Mouse (Mus musculus) urinary bladder, adult 18-20 months (tissue): ENCODE results near the gene Kbtbd12.

Source experiments
- DNase-seq, 2 experiments: peaks; one replicate each; pipeline ENCODE4 v3.0.0; 2022; ENCODE audit warnings: low spot score in 2 of 2, mixed read lengths in 2 of 2

Kbtbd12 gene

DNA sequence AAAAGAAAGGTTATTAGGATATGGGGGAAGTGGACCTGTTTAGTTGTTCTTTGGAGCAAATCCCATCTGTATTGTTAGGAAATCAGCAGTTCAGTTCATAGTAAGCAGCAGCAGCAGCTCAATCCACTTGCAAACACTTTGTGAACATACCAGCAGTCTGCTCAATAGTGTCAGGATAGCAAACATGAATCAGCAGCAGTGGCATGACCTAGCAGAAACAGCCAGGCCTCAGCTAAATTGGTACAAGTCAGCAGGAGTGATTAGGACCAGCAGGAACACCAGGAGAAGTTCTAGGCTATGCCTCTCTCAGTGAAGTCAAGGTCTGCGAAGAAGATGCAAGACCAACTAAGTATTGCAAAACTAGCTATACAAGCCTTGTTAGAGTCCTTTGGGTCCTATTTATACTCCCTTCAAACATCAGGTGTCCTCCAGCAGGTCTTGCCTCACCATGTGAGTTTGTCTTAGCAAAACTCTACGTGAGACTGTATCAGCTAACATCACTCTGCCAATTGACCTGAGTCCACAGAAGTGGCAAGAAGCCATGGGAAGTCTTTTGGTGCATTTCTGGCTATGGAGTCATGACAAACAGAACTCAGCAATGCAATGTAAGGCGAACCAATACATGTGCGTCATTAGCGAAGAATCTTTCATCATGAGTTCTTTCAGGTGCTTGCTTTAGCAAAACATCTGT, at the start of gene Kbtbd12:
Gene Kbtbd12 (minus strand): TSS at position 340 of the 691 bp plus-strand sequence.
- no peak for DNase-seq

DNA sequence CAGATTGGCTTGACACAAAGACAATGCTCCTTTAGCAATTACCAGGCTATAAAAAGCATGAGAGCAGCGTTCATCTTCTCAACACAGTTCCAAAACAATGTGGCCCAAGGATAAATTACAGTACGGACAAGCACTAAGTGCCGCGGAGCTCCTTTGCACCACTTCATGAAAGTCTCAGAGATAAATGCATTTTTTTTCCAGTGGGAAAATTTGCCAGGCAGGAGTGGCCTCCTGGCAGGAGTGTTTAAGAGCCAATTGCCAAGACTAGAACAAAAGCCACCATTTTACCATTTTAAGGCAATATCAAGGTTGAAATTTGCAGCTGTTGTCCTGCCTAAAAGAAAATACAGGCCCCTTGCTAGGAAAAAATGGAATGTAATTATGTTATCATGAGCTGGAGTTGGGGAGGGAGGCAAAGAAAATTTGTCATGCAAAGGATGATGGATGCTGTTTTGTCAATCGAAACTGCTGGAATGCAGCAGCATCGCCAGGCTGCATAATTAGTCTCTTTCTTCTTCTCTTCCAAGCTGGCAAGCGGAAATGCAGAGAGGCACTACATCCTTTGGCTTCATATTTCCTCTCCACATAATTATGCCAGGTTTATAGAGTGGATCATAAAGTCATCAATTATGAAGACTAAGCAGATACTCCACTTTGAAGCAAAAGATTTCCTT, 45.8 kb upstream of the Kbtbd12 start:
- no peak for DNase-seq

DNA sequence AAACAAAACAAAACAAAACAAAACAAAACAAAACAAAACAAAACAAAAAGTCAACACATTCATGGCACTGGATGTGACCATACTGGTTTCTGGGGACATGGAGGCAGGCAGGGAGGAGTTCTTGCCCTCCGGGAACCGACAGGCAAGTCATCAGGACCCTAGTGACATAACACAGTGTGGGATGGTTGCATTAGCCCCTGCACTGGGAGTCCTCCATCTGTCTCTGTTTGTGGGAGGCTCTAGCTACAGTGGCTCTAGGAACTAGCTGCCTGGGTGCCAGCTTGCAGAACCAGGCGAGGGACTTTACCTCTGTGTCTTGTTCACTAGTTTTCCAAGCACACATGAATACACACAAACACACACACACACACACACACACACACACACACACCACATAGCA, 43.3 kb upstream of the Kbtbd12 start:
- no peak for DNase-seq

DNA sequence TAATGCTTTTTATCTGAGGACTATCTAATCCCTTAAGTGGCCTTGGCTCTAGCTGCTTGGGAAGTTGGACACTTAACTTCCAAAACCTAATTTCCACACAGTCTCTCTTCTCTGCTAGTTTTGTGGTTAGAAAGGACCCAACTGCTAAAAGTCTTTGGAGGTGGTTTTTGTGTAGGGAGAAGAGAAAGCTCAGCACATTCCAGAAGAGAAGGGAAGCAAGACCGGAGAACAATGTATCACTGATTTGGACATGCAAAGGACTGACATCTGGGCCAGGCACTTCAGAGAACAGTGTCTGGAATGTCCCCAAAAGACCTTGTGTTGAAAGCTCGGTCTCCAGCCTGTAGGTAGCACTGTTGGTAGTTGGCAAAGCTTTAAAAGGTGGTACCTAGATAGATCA, 40.0 kb upstream of the Kbtbd12 start:
- DNase-seq, result no peak

DNA sequence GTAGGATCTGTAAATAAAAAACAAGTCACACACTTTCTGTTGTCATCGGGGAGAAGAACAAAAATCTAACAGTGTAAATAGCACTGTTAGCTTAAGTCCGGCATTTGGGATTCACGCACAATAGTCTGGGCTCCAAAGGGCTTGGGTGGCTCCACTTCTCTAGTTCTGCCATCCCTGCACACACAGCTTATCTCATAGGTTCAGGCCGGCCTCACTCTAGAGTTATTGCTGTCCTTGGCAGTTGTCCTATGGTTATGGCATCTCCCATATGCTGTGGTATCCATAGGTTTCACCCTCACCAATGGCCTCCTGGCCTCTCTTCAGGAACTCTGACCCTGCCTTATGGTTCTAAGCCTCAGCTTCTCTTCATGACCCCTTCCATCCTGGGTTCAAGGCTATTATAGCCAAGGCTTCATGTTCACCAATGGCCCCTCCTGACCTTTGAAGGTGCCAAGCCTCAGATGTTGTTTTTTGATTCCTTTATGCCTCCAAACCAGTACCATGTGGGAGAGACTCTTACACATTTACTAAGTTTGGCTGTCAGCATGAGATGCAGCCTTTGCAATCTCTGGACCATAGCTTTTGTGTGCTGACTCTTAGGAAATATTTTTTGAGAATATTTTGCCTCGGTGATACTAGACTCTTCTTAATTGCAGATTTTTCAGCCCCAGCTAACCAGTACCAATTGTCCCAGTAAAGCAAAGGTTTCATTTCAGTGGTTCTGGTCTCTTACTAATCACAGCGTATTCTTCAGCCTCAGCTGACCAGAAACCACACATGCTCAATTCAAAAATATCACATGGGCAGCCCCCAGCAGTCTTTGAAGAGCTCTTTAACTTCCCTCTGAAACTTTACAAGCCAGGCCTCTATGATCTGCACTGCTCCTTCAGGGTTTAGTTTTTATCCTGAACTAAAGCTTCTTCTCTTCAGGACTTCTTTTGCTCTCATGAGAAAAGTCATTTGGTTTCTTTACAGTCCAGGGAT, 39.3 kb upstream of the Kbtbd12 start:
- DNase-seq, result no peak

DNA sequence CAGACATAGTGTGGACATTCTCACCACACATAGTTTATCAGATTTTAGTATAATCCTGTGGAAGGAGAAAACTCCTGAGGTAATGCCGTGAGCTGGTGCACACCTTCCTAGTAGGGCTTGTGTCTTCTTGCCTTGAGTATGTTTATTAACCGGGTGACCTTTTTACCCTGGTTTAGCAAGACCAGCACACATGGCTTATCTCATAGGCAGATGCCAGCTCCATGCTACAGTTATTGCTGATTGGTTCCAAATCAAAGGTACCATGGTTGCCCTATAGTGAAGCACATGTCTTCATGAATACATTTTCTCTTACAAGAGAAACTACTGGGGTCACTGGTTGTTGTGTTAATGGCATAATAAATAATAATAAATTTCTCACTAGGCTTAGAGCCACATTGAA, 38.1 kb upstream of the Kbtbd12 start:
- DNase-seq, result no peak

GRCm38 (mm10) chr6:88662284-88662683, 24.5 kb upstream of the Kbtbd12 start:
- DNase-seq, result no peak

- no peak for DNase-seq
These were observed 23.9 kb upstream of the Kbtbd12 start for GRCm38 (mm10) chr6:88661696-88662095.

- no peak for DNase-seq
These were observed 10.0 kb upstream of the Kbtbd12 start for GRCm38 (mm10) chr6:88647564-88648295.

DNA sequence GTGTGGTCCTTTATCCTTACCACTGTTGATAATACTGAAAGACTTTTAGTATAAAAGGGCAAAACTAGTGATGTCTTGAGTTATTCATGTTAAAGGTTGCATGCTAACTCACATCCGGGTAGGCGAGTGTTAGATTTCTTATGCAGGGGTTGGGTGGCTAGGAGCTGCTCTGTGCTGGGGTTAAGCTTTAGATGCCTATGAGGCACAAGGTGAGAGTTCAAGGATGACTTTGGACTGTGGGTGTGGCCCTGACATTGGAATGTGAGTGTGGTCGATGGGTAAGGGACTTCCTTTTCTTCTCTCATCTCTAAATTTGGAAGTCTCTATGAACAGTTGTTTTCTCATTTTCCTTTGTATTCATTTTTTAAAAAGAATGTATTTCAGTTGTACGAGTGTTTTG, 7.0 kb upstream of the Kbtbd12 start:
- no peak for DNase-seq

DNA sequence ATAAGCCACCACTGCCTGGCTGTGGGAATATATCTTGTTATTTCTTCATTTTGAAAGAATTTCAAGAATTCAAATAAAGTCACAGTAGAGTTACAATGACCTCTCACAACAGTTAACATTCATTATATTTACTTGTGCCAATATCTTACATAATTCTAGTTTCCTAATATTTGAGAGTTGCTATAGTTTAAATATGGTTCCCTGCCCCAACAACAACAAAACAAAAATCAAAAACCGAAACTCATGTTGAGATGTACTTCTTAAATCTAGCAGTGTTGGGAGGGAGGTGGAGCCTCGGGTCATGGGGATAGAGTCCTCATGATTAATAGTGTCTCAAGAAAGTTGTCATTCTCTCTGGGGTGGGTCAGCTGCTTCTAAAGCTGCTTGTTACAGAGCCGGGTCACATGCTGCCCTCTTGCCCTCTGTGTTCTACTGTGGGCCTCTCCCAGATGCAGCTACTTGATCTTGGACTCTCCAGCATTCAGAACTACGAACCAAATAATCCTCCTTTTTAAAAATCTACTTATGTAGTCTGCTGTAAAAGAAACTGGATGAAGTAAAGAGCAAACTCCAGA, 3.7 kb upstream of the Kbtbd12 start:
- no peak for DNase-seq

GRCm38 (mm10) chr6:88640331-88640730, 2.6 kb upstream of the Kbtbd12 start:
- no peak for DNase-seq

GRCm38 (mm10) chr6:88639921-88640320, 2.2 kb upstream of the Kbtbd12 start:
- no peak for DNase-seq

DNA sequence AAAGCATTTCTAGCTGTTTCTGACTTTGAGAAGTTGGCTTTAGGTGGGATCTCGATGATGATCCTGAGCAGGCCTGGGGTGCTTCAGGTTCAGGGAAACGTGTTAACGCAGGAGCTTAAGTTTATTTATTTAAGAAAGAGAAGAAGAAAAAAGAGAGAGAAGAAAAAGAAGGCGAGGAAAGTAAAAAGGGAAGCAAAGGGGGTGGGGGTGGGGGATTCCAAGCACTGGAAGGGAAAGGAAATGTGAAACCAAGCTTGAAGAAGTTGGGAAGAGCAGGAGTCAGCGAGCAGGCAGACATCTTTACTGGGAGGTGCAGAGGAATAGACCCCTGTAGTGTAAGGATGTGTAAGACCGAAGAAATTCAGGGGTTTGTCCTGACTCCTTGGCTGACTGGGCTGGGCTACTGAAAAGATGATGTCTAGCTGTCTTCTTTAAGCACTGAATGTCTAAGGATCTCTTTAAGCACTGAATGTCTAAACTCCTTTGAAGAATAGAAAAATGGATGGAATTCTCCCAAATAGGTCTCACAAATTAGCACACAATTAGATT, 1.7 kb upstream of the Kbtbd12 start:
- no peak for DNase-seq

GRCm38 (mm10) chr6:88638917-88639316, 1.2 kb upstream of the Kbtbd12 start:
- no peak for DNase-seq

DNA sequence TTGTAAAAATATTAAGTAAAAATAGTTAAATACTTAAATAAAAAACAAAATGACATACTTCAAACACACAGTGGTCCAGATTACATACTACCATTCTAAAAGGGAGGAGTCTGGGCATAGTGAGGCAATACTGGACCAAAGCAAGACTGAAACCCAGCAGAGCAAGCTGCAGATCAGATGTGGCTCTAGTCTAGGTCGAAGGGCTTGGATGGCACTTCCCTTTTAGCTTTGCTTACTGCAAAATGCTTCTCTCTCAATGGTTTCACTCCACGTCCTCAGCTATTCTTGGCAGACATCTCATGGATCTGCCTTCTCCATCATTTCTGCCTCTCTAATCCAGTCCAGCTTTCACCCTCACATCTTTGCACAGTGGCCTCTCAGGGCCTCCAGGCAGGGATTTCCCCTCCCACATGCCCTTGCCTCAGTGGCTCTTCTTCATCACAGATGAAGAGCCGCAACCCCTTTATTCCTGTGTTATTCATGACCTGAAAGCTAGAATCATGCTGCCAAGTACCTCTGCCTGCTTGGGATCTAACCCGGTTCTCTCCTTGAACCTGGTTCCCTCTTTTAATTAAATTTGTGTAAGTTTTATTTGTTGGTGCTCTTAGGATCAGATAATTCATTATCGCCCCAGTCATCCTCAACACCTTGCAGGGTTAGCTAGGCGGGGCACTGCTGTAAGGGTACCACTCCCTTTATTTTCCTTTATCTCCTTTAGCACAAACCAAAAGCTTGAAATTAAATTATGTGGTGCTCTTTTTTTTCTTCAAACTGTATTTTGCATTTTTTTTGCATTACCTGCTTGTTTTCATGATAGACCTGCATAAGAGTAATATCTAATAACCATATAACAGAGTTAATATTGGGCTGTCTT, 1.6 kb downstream of the Kbtbd12 start:
- DNase-seq, result no peak

DNA sequence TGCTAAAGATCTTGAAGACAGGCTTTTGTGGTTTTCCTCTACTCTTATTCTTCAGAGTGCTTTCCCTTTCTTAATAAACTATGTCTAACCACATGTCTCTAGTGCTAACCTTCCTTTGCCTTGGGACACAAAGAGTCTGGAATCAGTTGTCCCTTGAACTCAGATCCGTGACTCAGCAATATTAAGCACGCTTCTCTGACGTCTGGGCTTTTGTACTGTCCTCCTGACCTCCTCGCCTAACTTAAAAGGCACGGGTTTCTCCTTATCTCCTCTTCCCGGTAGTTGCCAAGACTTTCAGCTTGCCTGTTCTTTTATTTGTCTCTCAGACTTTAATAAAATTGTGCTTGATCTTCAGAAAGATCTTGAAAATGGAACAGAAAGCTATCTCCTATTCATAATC, 6.5 kb downstream of the Kbtbd12 start:
- no peak for DNase-seq

DNA sequence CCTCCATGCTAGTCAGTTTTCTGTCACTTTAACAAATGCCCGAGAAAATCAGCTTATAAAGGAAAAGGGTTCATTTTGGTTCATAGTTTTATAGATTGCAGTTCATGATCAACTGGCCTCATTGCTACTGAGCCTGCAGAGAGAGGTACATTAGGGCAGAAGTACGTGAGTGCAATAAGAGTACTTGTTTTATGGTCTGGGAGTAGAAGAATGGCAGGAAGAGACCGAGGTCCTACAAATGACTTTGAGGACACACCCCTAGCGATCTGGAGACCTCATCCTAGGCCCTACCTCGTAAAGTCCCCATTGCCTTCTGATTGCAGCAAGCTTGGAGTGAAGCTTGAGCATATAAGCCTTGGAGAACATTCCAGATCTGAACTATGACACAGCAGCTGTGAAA, 7.2 kb downstream of the Kbtbd12 start:
- no peak for DNase-seq

- no peak for DNase-seq
These were observed 7.9 kb downstream of the Kbtbd12 start for GRCm38 (mm10) chr6:88629821-88630220.

DNA sequence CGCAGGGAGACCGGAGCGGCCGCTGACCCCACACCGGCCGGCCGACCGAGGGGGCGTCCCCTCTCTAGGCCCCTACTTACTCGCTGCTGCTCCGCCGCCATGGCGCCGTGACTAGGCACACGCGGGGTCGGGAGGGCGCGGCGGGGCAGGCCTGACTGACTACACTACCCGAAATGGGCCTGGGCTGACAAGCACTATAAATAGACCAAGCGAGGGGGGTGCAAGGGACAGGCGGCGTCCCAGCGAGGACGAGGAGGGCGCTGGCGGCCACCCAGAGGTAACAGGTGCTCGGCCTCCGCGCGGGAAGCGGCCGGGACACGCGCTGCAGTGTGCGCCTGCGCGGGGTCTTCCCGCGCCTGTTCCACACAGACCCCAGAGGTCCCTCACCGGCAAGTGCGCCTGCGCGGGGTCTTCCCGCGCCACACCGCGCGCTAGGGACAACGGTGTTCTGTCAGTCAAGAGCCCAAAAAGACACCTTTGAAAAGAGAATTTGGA, 10.4 kb downstream of the Kbtbd12 start:
- peak in 1 of 2 experiments; percentile 14 for DNase-seq
